Mouse (Mus musculus): ENCODE measurements around the gene Gm10031. TPM values are rescaled to one million over a fixed set of nuclear protein-coding genes. Genes with fewer than 3 reads are reported as not detected.

Gene Gm10031
- polyA plus RNA-seq (2014; fragmentation: Illumina TruSeq; extraction: RNeasy Lipid Tissue Mini Kit (QIAGEN cat#74804); ENCODE audit: low read depth, low replicate concordance) = 2.7 TPM

DNA sequence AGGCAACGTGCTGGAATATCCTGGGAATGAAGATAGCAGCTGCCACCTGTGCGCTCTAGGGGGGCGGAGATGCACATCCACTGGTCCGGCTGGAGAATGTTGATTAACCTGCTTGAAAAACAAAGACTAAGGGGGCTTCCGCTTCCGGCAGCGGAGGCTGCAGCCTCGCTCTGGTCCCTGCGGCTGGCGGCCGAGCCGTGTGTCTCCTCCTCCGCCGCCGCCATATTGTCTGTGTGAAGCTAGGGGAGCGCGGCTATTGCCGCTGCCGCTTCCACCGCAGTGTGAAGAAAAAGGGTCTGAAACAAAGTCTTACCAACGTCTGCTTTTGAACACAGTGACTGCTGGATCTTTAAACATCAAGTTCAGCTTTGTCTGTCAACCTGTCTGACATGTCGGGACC is at the start of gene Gm10031:
Gene Gm10031, plus strand, starts transcription at position 171 of the 400 bp plus-strand sequence.

DNA sequence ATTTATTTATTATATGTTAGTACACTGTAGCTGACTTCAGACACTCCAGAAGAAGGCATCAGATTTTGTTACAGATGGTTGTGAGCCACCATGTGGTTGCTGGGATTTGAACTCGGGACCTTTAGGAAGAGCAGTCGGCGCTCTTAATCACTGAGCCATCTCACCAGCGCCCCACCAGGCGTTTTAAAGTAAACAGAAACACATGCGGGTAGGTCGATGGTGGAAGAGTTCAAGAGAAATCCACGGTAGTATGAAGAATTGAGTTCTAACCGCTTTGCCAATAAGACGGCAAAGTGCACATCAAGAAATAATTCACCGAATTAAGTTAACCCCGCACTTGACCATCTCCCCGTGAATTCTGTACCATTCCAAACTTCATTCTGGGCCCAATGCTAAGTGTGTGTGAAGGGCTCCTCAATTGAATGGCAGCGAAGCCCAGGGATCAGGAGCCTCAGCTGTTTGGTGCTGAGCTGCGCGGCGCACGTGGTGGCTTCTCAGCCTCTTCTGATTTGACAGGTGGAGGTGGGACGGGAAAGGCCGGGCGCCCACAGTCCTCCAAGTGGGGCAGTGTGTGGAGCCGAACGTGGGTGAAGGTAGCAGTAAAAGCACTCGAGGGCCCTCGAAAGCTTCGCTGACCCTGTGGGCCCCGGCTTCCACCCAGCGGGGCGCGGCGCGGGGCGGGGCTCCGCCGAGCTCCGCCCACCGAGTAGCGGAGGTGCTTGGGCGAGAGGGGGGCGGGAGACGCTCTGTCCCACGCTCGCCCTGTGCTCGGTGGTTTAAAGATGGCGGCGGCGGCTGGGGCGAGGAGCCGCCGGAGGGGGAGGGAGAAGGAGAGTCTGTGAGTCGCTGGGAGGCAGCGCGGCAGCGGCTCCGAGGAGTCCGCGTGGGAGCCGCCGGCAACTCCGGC is 34.5 kb downstream of the Gm10031 start, which contains the start of gene Abl2:
Gene Abl2, plus strand, starts transcription at position 763 of the 907 bp plus-strand sequence.

Other genes starting within 250 kb of the Gm10031 start
- not detected for gene Tdrd5, start 220.3 kb upstream of the Gm10031 start, polyA plus RNA-seq (2014; fragmentation: Illumina TruSeq; extraction: RNeasy Lipid Tissue Mini Kit (QIAGEN cat#74804); ENCODE audit: low read depth, low replicate concordance)
- not detected for gene Nphs2, start 213.3 kb upstream of the Gm10031 start, polyA plus RNA-seq (2014; fragmentation: Illumina TruSeq; extraction: RNeasy Lipid Tissue Mini Kit (QIAGEN cat#74804); ENCODE audit: low read depth, low replicate concordance)
- 8.8 TPM for gene Gm2000, start 158.0 kb upstream of the Gm10031 start, polyA plus RNA-seq (2014; fragmentation: Illumina TruSeq; extraction: RNeasy Lipid Tissue Mini Kit (QIAGEN cat#74804); ENCODE audit: low read depth, low replicate concordance)
- not detected for gene Axdnd1, start 102.9 kb upstream of the Gm10031 start, polyA plus RNA-seq (2014; fragmentation: Illumina TruSeq; extraction: RNeasy Lipid Tissue Mini Kit (QIAGEN cat#74804); ENCODE audit: low read depth, low replicate concordance)
- gene Soat1, start 49.7 kb upstream of the Gm10031 start, polyA plus RNA-seq (2014; fragmentation: Illumina TruSeq; extraction: RNeasy Lipid Tissue Mini Kit (QIAGEN cat#74804); ENCODE audit: low read depth, low replicate concordance) = 3.0 TPM
- 2.0 TPM for gene Abl2, start 34.8 kb downstream of the Gm10031 start, polyA plus RNA-seq (2014; fragmentation: Illumina TruSeq; extraction: RNeasy Lipid Tissue Mini Kit (QIAGEN cat#74804); ENCODE audit: low read depth, low replicate concordance)
- gene Tor3a, start 150.3 kb downstream of the Gm10031 start, polyA plus RNA-seq (2014; fragmentation: Illumina TruSeq; extraction: RNeasy Lipid Tissue Mini Kit (QIAGEN cat#74804); ENCODE audit: low read depth, low replicate concordance) = 2.9 TPM
- gene Fam20b, start 195.1 kb downstream of the Gm10031 start, polyA plus RNA-seq (2014; fragmentation: Illumina TruSeq; extraction: RNeasy Lipid Tissue Mini Kit (QIAGEN cat#74804); ENCODE audit: low read depth, low replicate concordance) = 12.6 TPM

All from liver, adult 10 weeks (tissue).